Mouse (Mus musculus) megakaryocyte-erythroid progenitor cell, adult 5-6 weeks (primary cell): ENCODE measurements at regions not wholly inside any gene's neighbourhood (a gene's known extent, or its start where the extent isn't known, plus 50 kb on each side); places are given as distances from the start of the nearest gene placed in this dataset.

Experiments
- ATAC-seq: replicated peaks from 2 replicates; pipeline ENCODE4 v1.8.0; 2016; ENCODE audit warnings: mild to moderate bottlenecking, inconsistent platforms; ENCODE audit not compliant: severe bottlenecking, poor library complexity, low FRiP score, low TSS enrichment

- no peak for ATAC-seq
Measured at GRCm38 (mm10) chr16:25083729-25084128, 202.9 kb upstream of the Tprg start.

- no peak for ATAC-seq
Measured at GRCm38 (mm10) chr16:25087741-25088648, 198.6 kb upstream of the Tprg start.

GRCm38 (mm10) chr16:25088649-25089019 is 198.0 kb upstream of the Tprg start:
- ATAC-seq: no peak

- ATAC-seq: no peak
Measured at GRCm38 (mm10) chr16:25104165-25104564, 182.5 kb upstream of the Tprg start.

GRCm38 (mm10) chr16:25104603-25105002 is 182.0 kb upstream of the Tprg start:
- no peak for ATAC-seq

- ATAC-seq: peak; percentile 87
Measured at GRCm38 (mm10) chr16:25140164-25140563, 146.5 kb upstream of the Tprg start.

GRCm38 (mm10) chr16:25147486-25147885 is 139.1 kb upstream of the Tprg start:
- no peak for ATAC-seq

GRCm38 (mm10) chr16:25149186-25149585 is 137.4 kb upstream of the Tprg start:
- peak; percentile 22; the same call in 1 of the 2 replicates for ATAC-seq

GRCm38 (mm10) chr16:25176870-25177269 is 109.7 kb upstream of the Tprg start:
- no peak for ATAC-seq

GRCm38 (mm10) chr16:25178055-25178454 is 108.6 kb upstream of the Tprg start:
- ATAC-seq: peak; percentile 93

- no peak for ATAC-seq
Measured at GRCm38 (mm10) chr16:25181939-25182338, 104.7 kb upstream of the Tprg start.

- ATAC-seq: no peak
Measured at GRCm38 (mm10) chr16:25197079-25197478, 89.5 kb upstream of the Tprg start.

GRCm38 (mm10) chr16:25198844-25199243 is 87.8 kb upstream of the Tprg start:
- peak; percentile 86 for ATAC-seq

- peak; percentile 17; the same call in 1 of the 2 replicates for ATAC-seq
Measured at GRCm38 (mm10) chr16:25199984-25200383, 86.6 kb upstream of the Tprg start.

GRCm38 (mm10) chr16:25201094-25201770 is 85.4 kb upstream of the Tprg start:
- peak; percentile 90 for ATAC-seq

GRCm38 (mm10) chr16:25213250-25213649 is 73.4 kb upstream of the Tprg start:
- ATAC-seq: no peak

- no peak for ATAC-seq
Measured at GRCm38 (mm10) chr16:25220552-25220951, 66.1 kb upstream of the Tprg start.

- no peak for ATAC-seq
Measured at GRCm38 (mm10) chr16:25224801-25225200, 61.8 kb upstream of the Tprg start.
